ENCODE assay signal across 8 mouse cellular contexts in the genomic region with DNA sequence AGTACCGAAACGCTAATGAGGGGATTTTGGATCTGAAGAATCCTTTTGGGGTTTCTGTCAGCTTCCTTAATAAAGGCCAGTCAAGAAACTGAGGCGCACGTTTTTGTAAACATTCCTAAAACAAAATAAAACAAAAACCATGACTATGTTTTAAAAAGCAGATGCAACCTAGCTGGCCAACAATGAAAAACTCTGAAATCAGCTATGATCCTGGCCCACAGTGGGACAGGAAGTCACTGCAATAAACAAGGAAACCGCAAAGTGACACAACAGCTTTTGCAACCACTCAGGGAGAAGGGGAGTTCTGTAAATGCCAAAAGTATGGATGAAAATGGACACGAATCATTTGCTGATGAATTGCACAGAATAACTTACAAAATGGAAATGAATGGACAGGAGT. TPM values are rescaled to one million over a fixed set of nuclear protein-coding genes. Genes with fewer than 3 reads are reported as not detected.
A peak's percentile ranks its signal among the peaks of the same experiment; 100 is the strongest.
DNase-seq lines count a peak whose midpoint lies in the region; ATAC-seq and TF ChIP-seq lines count a peak whose summit lies in the region.

No protein-coding gene starts in this region.

- peak overlapping the region; percentile 96 for H3K27ac ChIP-seq in lung, embryonic 15.5 days
- 0 out of 2 replicates have a peak overlapping the region, but pooled peaks have one; percentile 76 for H3K27ac ChIP-seq in forebrain, embryonic 10.5 days
- H3K27ac ChIP-seq in liver, embryonic 11.5 days (ENCODE audit: low read depth, low read length) = peak overlapping the region; percentile 50; the same call in 1 of the 2 replicates
- 0 out of 2 replicates have a peak overlapping the region, but pooled peaks have one; percentile 7 for H3K27ac ChIP-seq in small intestine, adult 2 months (ENCODE audit: insufficient read depth, low read depth, low read length)

- peak overlapping the region; percentile 7; the same call in 1 of the 2 replicates for H3K9ac ChIP-seq in lung, embryonic 15.5 days
- peak overlapping the region; percentile 55; the same call in 1 of the 2 replicates for H3K9ac ChIP-seq in liver, embryonic 11.5 days (ENCODE audit: low read depth, low read length)

- no peak for TF ChIP-seq POLR2A in small intestine, adult 2 months (IDR thresholded peaks at IDR 0.05; ENCODE audit: low read depth, low read length)

- H3K4me3 ChIP-seq in lung, embryonic 15.5 days = peak overlapping the region; percentile 66
- peak overlapping the region; percentile 51 for H3K4me3 ChIP-seq in forebrain, embryonic 10.5 days
- H3K4me3 ChIP-seq in liver, embryonic 11.5 days (ENCODE audit: low read depth, low read length) = peak overlapping the region; percentile 68
- H3K4me3 ChIP-seq in small intestine, adult 2 months (ENCODE audit: low read depth, low read length) = peak overlapping the region; percentile 63

- H3K27me3 ChIP-seq in lung, embryonic 15.5 days = no peaks in the 10 kb centered on the region
- H3K27me3 ChIP-seq in forebrain, embryonic 10.5 days (ENCODE audit: poor library complexity, severe bottlenecking) = no peaks in the 10 kb centered on the region
- H3K27me3 ChIP-seq in liver, embryonic 11.5 days (replicated peaks; ENCODE audit: control insufficient read depth, insufficient read depth, low read length) = no peaks in the 10 kb centered on the region
- no peaks in the 10 kb centered on the region for H3K27me3 ChIP-seq in small intestine, adult 2 months (ENCODE audit: control insufficient read depth, insufficient read depth, low read length)

- H3K4me1 ChIP-seq in lung, embryonic 15.5 days = peaks cover 32% of the 10 kb centered on the region
- H3K4me1 ChIP-seq in forebrain, embryonic 10.5 days = peaks cover 31% of the 10 kb centered on the region
- H3K4me1 ChIP-seq in liver, embryonic 11.5 days (replicated peaks; ENCODE audit: control insufficient read depth, insufficient read depth, low read length) = peaks cover 15% of the 10 kb centered on the region
- peaks cover 14% of the 10 kb centered on the region; the same call in 1 of the 2 replicates for H3K4me1 ChIP-seq in small intestine, adult 2 months (ENCODE audit: control insufficient read depth, insufficient read depth, insufficient read length, low read length)

- 6% methylated on average over 6 of the region's 6 CpGs for WGBS in lung, embryonic 15.5 days
- 15% methylated on average over 6 of the region's 6 CpGs for WGBS in forebrain, embryonic 10.5 days
- 4% methylated on average over 6 of the region's 6 CpGs for WGBS in liver, embryonic 11.5 days
- WGBS in small intestine, adult 2 months = 3% methylated on average over 6 of the region's 6 CpGs

- H3K36me3 ChIP-seq in lung, embryonic 15.5 days = no peaks in the 10 kb centered on the region
- no peaks in the 10 kb centered on the region for H3K36me3 ChIP-seq in forebrain, embryonic 10.5 days (replicated peaks)
- no peaks in the 10 kb centered on the region for H3K36me3 ChIP-seq in liver, embryonic 11.5 days (ENCODE audit: control insufficient read depth, insufficient read depth, low read length)
- H3K36me3 ChIP-seq in small intestine, adult 2 months (ENCODE audit: control insufficient read depth, insufficient read depth, low read length) = no peaks in the 10 kb centered on the region

- TF ChIP-seq CTCF in small intestine, adult 2 months (IDR thresholded peaks at IDR 0.05; ENCODE audit: extremely low read depth, insufficient read length, insufficient replicate concordance, low read depth, low read length) = no peak

- no peak for ATAC-seq in lung, embryonic 15.5 days (ENCODE audit: borderline replicate concordance, extremely low read depth, low FRiP score, low TSS enrichment)
- ATAC-seq in liver, embryonic 11.5 days (replicated peaks; ENCODE audit: low FRiP score) = no peak

- no peaks in the 10 kb centered on the region for H3K9me3 ChIP-seq in lung, embryonic 15.5 days
- H3K9me3 ChIP-seq in forebrain, embryonic 10.5 days = no peaks in the 10 kb centered on the region
- H3K9me3 ChIP-seq in liver, embryonic 11.5 days (ENCODE audit: control insufficient read depth, low read length) = no peaks in the 10 kb centered on the region

- DNase-seq in lung, postnatal 25 days (ENCODE audit: low spot score) = no peak
- DNase-seq in forebrain, embryonic 10.5 days (ENCODE audit: extremely low spot score, low spot score) = no peak
- DNase-seq in liver, embryonic 11.5 days (ENCODE audit: low spot score) = no peak
- DNase-seq in cerebellum, adult 8-10 months = no peak
- DNase-seq in retina, embryonic 14.5 days (ENCODE audit: low spot score) = no peak
- DNase-seq in adrenal gland, adult 18-20 months (ENCODE audit: low spot score in 2 of 2) = no peak

- peak overlapping the region; percentile 89 for H3K4me2 ChIP-seq in lung, embryonic 15.5 days
- peak overlapping the region; percentile 93 for H3K4me2 ChIP-seq in liver, embryonic 11.5 days

RNA-seq across cellular contexts. Expression of a gene that starts 5.4 kb away (rescaled TPM):
- 5.8 and 8.0 TPM in 2 replicates for polyA plus RNA-seq in lung, embryonic 15.5 days (2015; fragmentation: Nextera tagmentation; extraction: Ambion mirVana)
- 7.0 and 7.7 TPM in 2 replicates for polyA plus RNA-seq in forebrain, embryonic 10.5 days (2016; fragmentation: Nextera tagmentation; extraction: Ambion mirVana)
- 5.3 and 7.3 TPM in 2 replicates for polyA plus RNA-seq in liver, embryonic 11.5 days (2014; fragmentation: Nextera tagmentation; extraction: Ambion mirVana)
- 18.7 and 31.0 TPM in 2 replicates for polyA plus RNA-seq in small intestine, adult 2 months (2012; rRNA removed)
- total RNA-seq in adrenal gland, adult 18-20 months (2021) = 1 to 10 TPM; 8.4 to 8.6 TPM

RNA-seq across cellular contexts. Expression of a gene that starts 8.5 kb away (rescaled TPM):
- polyA plus RNA-seq in lung, embryonic 15.5 days (2015; fragmentation: Nextera tagmentation; extraction: Ambion mirVana) = 0.04 TPM in 1 of 2 replicates, not detected in the other
- polyA plus RNA-seq in forebrain, embryonic 10.5 days (2016; fragmentation: Nextera tagmentation; extraction: Ambion mirVana) = 0.10 TPM in 1 of 2 replicates, not detected in the other
- not detected in 2 replicates for polyA plus RNA-seq in liver, embryonic 11.5 days (2014; fragmentation: Nextera tagmentation; extraction: Ambion mirVana)
- not detected in 2 replicates for polyA plus RNA-seq in small intestine, adult 2 months (2012; rRNA removed)
- not detected for total RNA-seq in adrenal gland, adult 18-20 months (2021)

RNA-seq across cellular contexts. Expression of a gene that starts 45.2 kb away (rescaled TPM):
- polyA plus RNA-seq in lung, embryonic 15.5 days (2015; fragmentation: Nextera tagmentation; extraction: Ambion mirVana) = 168 and 178 TPM in 2 replicates
- 169 and 171 TPM in 2 replicates for polyA plus RNA-seq in forebrain, embryonic 10.5 days (2016; fragmentation: Nextera tagmentation; extraction: Ambion mirVana)
- 167 and 174 TPM in 2 replicates for polyA plus RNA-seq in liver, embryonic 11.5 days (2014; fragmentation: Nextera tagmentation; extraction: Ambion mirVana)
- 82.7 and 139 TPM in 2 replicates for polyA plus RNA-seq in small intestine, adult 2 months (2012; rRNA removed)
- 100 to 1,000 TPM; 160 to 178 TPM for total RNA-seq in adrenal gland, adult 18-20 months (2021)

Comparison
In these comparisons a context has a peak if more than half of its experiments do, and no peak if none do; other contexts are left out.
1. H3K27ac ChIP-seq: peak in every context shown above with its lines; median percentile 96 in lung, embryonic 15.5 days; 76 in forebrain, embryonic 10.5 days; 50 in liver, embryonic 11.5 days; 7 in small intestine, adult 2 months.